Mouse (Mus musculus) liver, embryonic 13.5 days (tissue): ENCODE results near the gene Gm12695. TPM values are rescaled to one million over a fixed set of nuclear protein-coding genes. Genes with fewer than 3 reads are reported as not detected.

ENCODE experiments used
- ATAC-seq: fragments of 200-750 bp; cut with Nextera tagmentation; 2 replicates; pipeline ENCODE4 v1.8.0; 2017; ENCODE audit warnings: low read depth, mild to moderate bottlenecking, moderate number of reproducible peaks, moderate library complexity
- DNase-seq: peaks from one replicate; pipeline ENCODE4 v3.0.0; 2022
- H3K27ac ChIP-seq: fragments of 300-500 bp; sonication (generic); 2 replicates; pipeline ENCODE4 v1.5.1; 2015; ENCODE audit warnings: moderate library complexity, mild to moderate bottlenecking, inconsistent platforms
- H3K27me3 ChIP-seq: fragments of 300-500 bp; sonication (generic); 2 replicates; pipeline ENCODE4 v1.6.1; 2015; ENCODE audit warnings: mild to moderate bottlenecking, inconsistent platforms
- H3K36me3 ChIP-seq: fragments of 300-500 bp; sonication (generic); 2 replicates; pipeline ENCODE4 v1.6.1; 2015; ENCODE audit warnings: mild to moderate bottlenecking, inconsistent platforms
- H3K4me1 ChIP-seq: fragments of 300-500 bp; sonication (generic); replicated peaks from 2 replicates; pipeline ENCODE4 v1.6.1; 2015; ENCODE audit warnings: inconsistent platforms
- H3K4me2 ChIP-seq: fragments of 300-500 bp; sonication (generic); 2 replicates; pipeline ENCODE4 v1.6.1; 2015; ENCODE audit warnings: inconsistent platforms, mild to moderate bottlenecking, moderate library complexity
- H3K4me3 ChIP-seq: fragments of 300-500 bp; sonication (generic); replicated peaks from 2 replicates; pipeline ENCODE4 v1.5.1; 2015; ENCODE audit warnings: mild to moderate bottlenecking, inconsistent platforms
- H3K9ac ChIP-seq: fragments of 300-500 bp; sonication (generic); 2 replicates; pipeline ENCODE4 v1.6.1; 2015; ENCODE audit warnings: mild to moderate bottlenecking, inconsistent platforms
- H3K9me3 ChIP-seq: fragments of 300-500 bp; sonication (generic); replicated peaks from 2 replicates; pipeline ENCODE4 v1.6.1; 2016; ENCODE audit warnings: inconsistent platforms
- WGBS: fragments of 180-500 bp; shearing (Covaris S2); methylation state at CpG from one replicate; pipeline ENCODE4 v1.1.7; 2015; ENCODE audit not compliant: insufficient replicate concordance; 5-methylcytosine and 5-hydroxymethylcytosine counted together
- polyA plus RNA-seq: library from polyadenylated mRNA; unstranded; fragments of >200 nt; fragmentation: Nextera tagmentation; extraction: Ambion mirVana; gene quantifications from 2 replicates; pipeline ENCODE4 v1.2.1, GENCODE M21; 2015

The Gm12695 gene
- polyA plus RNA-seq, 1 experiment from 2014 or later, result not detected

DNA sequence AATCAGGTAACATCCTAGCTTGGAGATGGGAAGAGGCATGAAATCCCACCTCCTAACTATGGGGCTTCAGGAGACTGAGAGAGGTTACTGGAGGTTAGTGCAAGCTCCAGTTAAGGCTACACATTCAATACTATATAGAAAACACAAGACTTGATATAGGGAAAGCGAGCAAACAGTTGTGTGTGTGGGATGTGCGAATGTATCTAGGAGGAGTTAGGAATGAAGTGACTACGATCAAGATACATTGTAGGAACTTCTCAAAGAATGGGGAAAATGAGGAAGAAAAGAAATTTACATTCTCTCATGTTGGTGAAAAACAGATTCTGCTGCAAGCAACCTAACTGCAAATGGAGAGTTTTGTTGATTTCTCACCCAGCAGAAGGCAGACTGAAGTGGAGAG, 44.5 kb downstream of the Gm12695 start:
- Histone ChIP-seq H3K4me2 (no peak overlapping the region), H3K36me3 (no peaks in the 10 kb centered on the region), H3K27me3 (no peaks in the 10 kb centered on the region), H3K4me3 (no peak overlapping the region), H3K4me1 (no peaks in the 10 kb centered on the region), H3K9ac (no peak overlapping the region), H3K9me3 (no peaks in the 10 kb centered on the region), H3K27ac (no peak overlapping the region)
- WGBS, result 53% methylated on average over 3 of the region's 3 CpGs
- no peak for DNase-seq
- no peak for ATAC-seq

- Histone ChIP-seq H3K36me3 (no peaks in the 10 kb centered on the region), H3K4me2 (no peak overlapping the region), H3K9ac (no peak overlapping the region), H3K27ac (no peak overlapping the region), H3K9me3 (no peaks in the 10 kb centered on the region), H3K4me3 (no peak overlapping the region), H3K27me3 (no peaks in the 10 kb centered on the region), H3K4me1 (no peaks in the 10 kb centered on the region)
- 52% methylated on average over 4 of the region's 4 CpGs for WGBS
- ATAC-seq (no peak), DNase-seq (no peak)
Measured at GRCm38 (mm10) chr4:96729256-96729655, 55.7 kb downstream of the Gm12695 start.

DNA sequence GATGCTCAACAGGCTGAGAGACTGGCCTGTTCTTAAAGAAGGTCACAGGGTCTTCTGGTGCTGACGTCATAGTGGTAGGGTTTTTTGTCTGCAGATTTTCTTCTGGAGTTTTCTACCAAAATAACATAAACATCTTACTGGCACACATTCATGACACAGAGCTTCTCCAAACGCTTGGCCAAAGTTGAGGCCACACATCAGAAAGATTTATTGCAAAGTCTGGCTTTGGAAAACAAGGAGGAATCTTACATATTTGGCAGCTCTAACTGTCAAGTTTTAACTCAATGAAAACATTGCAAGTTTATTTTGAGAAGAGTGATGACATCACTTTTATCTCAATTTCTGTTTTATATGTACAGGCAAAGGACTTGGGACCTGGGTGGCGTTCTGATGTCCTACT, 56.8 kb downstream of the Gm12695 start:
- no peaks in the 10 kb centered on the region for H3K4me1 ChIP-seq
- H3K36me3 ChIP-seq, result no peaks in the 10 kb centered on the region
- no peak overlapping the region for H3K9ac ChIP-seq
- H3K27me3 ChIP-seq, result no peaks in the 10 kb centered on the region
- H3K4me2 ChIP-seq, result no peak overlapping the region
- H3K9me3 ChIP-seq, result no peaks in the 10 kb centered on the region
- no peak for DNase-seq
- no peak overlapping the region for H3K4me3 ChIP-seq
- no peak for ATAC-seq
- no peak overlapping the region for H3K27ac ChIP-seq
- 59% methylated on average over 3 of the region's 3 CpGs for WGBS

DNA sequence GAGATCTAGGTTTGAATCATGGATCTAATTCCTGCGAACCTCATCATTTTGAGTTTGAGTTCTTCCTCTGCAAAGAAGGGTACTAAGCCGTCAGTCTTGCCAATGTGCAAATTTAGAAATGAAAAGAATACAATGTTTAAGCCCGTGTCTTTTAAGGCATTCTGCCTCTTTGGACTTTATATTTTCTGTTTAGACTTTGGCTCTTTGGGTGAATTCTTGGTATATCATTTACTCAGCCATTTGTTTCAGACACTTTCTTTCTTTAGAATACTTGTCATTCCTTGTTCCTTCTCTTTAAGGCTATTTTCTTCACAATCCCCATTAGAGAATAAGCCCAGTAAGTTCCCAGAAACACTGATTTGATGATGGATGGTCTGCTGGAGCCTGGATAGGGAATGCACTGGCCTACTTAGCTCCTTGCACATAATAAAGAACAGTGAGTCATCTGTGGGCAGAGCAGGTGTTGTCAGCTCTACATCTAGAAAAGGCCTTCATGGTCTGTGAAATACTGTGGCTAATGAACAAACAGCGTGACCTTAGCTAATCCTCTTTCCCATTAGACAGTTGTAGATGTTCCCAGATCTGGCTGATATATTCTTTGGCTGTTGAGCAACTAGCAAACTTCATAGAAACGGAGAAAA, 59.5 kb downstream of the Gm12695 start:
- H3K27me3 ChIP-seq, result no peaks in the 10 kb centered on the region
- no peak overlapping the region for H3K4me2 ChIP-seq
- DNase-seq, result no peak
- H3K4me3 ChIP-seq, result no peak overlapping the region
- H3K4me1 ChIP-seq, result no peaks in the 10 kb centered on the region
- H3K36me3 ChIP-seq, result no peaks in the 10 kb centered on the region
- H3K9me3 ChIP-seq, result no peaks in the 10 kb centered on the region
- no peak overlapping the region for H3K27ac ChIP-seq
- no peak for ATAC-seq
- H3K9ac ChIP-seq, result no peak overlapping the region
- 54% methylated on average over 5 of the region's 5 CpGs for WGBS

DNA sequence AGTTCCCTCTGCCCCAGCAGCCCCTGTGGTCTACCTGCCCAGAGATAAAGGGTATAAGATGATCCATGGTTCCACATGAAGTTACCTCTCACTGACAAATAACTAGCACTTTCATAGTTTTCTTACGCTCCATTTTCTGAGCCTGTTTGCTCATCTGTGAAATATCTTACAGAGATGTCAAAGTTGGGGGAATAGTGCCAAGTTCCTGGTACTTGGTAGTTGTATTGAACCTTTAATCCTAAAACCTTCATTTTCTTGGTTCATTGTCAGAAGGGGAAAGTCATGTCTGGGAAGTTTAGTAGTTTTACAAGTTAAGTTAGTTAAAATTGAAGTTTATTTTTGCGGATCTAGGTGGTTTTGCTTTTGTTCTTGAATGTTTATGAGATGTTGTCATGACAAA, 62.7 kb downstream of the Gm12695 start:
- no peaks in the 10 kb centered on the region for H3K27me3 ChIP-seq
- no peak overlapping the region for H3K27ac ChIP-seq
- no peaks in the 10 kb centered on the region for H3K9me3 ChIP-seq
- no peaks in the 10 kb centered on the region for H3K36me3 ChIP-seq
- WGBS, result 65% methylated on average over 2 of the region's 2 CpGs
- H3K4me3 ChIP-seq, result no peak overlapping the region
- H3K4me2 ChIP-seq, result no peak overlapping the region
- DNase-seq (no peak), ATAC-seq (no peak)
- H3K9ac ChIP-seq, result no peak overlapping the region
- no peaks in the 10 kb centered on the region for H3K4me1 ChIP-seq

DNA sequence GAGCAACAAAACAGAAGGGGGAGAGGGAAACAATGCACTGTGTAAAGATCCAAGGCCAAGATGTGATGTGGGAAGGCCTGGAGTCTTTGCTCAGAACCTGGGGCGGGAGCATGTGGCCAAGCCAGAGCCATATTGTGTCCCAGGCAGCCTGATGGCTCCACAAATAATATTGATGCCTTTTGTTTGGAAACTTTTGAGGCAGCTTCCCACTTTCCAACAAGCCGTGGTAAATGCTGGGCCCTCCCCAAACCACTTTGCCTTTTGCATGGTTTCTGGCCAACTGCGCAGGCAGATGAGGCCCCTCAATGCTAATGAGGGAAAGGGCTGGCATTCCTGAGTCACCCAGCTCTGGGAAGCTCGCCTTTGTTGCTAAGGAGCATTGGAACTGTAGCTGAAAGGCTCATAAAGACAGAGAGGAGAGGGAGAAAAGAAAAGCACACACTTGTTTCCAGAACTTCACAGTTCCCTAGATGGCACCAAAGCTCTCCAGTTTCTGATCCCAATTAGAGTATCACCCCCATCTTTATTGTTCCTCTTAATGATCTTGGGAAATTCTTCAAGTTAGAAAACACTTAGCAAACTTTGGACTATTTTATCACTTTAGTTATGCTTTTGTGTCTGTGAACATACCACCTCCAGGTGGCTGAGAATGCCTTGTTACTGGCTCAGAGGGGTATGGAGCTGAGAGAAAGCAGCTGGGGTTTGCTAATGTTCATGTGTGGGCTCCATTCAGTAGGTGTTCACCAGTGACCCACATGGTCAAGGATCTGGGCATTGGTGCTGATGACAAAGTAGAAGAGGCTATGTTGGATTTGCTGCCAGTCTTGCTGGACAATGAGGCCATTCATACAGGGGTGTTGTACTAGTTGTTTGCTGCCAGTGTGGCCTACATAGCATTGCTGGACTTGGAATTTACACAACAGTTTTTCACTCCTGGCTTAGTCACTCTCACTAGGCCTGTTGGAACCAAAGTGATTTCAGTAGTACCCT, 65.7 kb downstream of the Gm12695 start:
- H3K9ac ChIP-seq, result no peak overlapping the region
- no peaks in the 10 kb centered on the region for H3K27me3 ChIP-seq
- H3K4me3 ChIP-seq, result no peak overlapping the region
- H3K36me3 ChIP-seq, result no peaks in the 10 kb centered on the region
- WGBS, result 40% methylated on average over 4 of the region's 4 CpGs
- H3K4me2 ChIP-seq, result no peak overlapping the region
- H3K27ac ChIP-seq, result no peak overlapping the region
- no peaks in the 10 kb centered on the region for H3K9me3 ChIP-seq
- DNase-seq (no peak), ATAC-seq (no peak)
- H3K4me1 ChIP-seq, result no peaks in the 10 kb centered on the region

DNA sequence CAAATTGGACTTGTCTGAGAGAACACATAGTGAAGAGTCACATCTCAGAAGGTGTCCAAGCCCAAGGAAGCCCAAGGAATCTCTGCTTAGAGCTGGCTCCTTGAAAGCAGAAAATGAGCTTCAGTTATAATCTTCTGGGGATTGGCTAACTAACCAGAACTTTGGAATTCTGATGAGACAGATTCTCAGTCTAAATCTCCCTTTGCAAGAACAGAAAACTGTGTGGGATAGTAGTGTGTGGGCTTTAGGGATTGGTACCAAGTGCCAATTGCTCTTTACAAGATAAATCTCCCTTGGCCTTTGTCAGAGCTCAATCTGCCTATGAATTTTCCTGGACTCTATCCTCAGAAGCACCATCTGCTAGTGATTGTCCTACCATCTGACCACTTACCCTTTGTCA, 66.5 kb downstream of the Gm12695 start:
- Histone ChIP-seq H3K27me3 (no peaks in the 10 kb centered on the region), H3K4me2 (no peak overlapping the region), H3K27ac (no peak overlapping the region), H3K9me3 (no peaks in the 10 kb centered on the region), H3K9ac (no peak overlapping the region), H3K4me3 (no peak overlapping the region), H3K36me3 (no peaks in the 10 kb centered on the region), H3K4me1 (no peaks in the 10 kb centered on the region)
- DNase-seq, result no peak
- no peak for ATAC-seq

GRCm38 (mm10) chr4:96705281-96705951, 79.6 kb downstream of the Gm12695 start:
- Histone ChIP-seq H3K4me3 (no peak overlapping the region), H3K36me3 (no peaks in the 10 kb centered on the region), H3K4me1 (no peaks in the 10 kb centered on the region), H3K9me3 (no peaks in the 10 kb centered on the region), H3K9ac (no peak overlapping the region), H3K27me3 (no peaks in the 10 kb centered on the region), H3K27ac (no peak overlapping the region), H3K4me2 (no peak overlapping the region)
- no peak for DNase-seq
- ATAC-seq, result no peak
- WGBS, result 40% methylated on average over 2 of the region's 2 CpGs

DNA sequence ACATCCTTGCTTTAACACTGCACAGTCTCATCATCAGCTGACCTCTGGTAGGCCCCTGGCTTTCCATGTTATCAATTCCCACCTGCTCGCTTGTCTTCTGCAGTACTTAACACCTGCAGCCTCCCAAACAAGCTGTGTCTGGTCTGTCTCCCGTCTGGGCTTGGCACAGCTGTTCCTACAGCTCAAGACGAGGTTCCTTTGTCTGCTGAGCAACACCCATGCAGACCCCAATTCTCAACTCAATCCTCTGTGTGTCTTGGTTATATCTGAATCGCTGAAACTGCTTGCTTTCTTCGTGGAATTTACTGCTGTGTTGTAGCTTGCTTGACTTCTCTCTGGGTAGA, 86.8 kb downstream of the Gm12695 start:
- Histone ChIP-seq H3K36me3 (no peaks in the 10 kb centered on the region), H3K4me1 (no peaks in the 10 kb centered on the region), H3K27me3 (no peaks in the 10 kb centered on the region), H3K9ac (no peak overlapping the region), H3K27ac (no peak overlapping the region), H3K9me3 (no peaks in the 10 kb centered on the region), H3K4me3 (no peak overlapping the region), H3K4me2 (no peak overlapping the region)
- WGBS, result 50% methylated on average over 5 of the region's 5 CpGs
- DNase-seq (no peak), ATAC-seq (no peak)

- H3K27me3 ChIP-seq, result no peaks in the 10 kb centered on the region
- no peak for DNase-seq
- H3K4me2 ChIP-seq, result no peak overlapping the region
- no peak for ATAC-seq
- H3K9me3 ChIP-seq, result no peaks in the 10 kb centered on the region
- 70% methylated on average over 15 of the region's 15 CpGs for WGBS
- H3K9ac ChIP-seq, result no peak overlapping the region
- no peak overlapping the region for H3K27ac ChIP-seq
- no peaks in the 10 kb centered on the region for H3K4me1 ChIP-seq
- H3K4me3 ChIP-seq, result no peak overlapping the region
- no peaks in the 10 kb centered on the region for H3K36me3 ChIP-seq
Measured at GRCm38 (mm10) chr4:96697511-96698217, 87.3 kb downstream of the Gm12695 start.
